Mouse (Mus musculus) heart, postnatal 36 days (tissue): ENCODE measurements around the gene Kif5a. TPM values are rescaled to one million over a fixed set of nuclear protein-coding genes. Genes with fewer than 3 reads are reported as not detected.

Experiments used
- DNase-seq, 2 experiments: peaks; one replicate each; pipeline ENCODE4 v3.0.0; 2021 to 2022
- intact Hi-C: fragments of 180-260 bp; cut with DNase I; formaldehyde crosslinking; loops from one replicate; pipeline ENCODE4 v1.15.1; 2025
- total RNA-seq, 2 experiments: library from RNA; stranded (reverse); gene quantifications; 2 replicates each; pipeline ENCODE4 v1.2.3; 2021

The Kif5a gene
- total RNA-seq, 2 experiments from 2014 or later, result 0.41 to 0.92 TPM

GRCm38 (mm10) chr10:127268401-127268800 lies 5.3 kb upstream of the Kif5a start:
- DNase-seq, result no peak
- intact Hi-C loops, result loop anchor here (1.0 to 10.0 kb wide), 2 partner anchors 19 to 364 kb away; partner anchors contain the start of gene Atp23

DNA sequence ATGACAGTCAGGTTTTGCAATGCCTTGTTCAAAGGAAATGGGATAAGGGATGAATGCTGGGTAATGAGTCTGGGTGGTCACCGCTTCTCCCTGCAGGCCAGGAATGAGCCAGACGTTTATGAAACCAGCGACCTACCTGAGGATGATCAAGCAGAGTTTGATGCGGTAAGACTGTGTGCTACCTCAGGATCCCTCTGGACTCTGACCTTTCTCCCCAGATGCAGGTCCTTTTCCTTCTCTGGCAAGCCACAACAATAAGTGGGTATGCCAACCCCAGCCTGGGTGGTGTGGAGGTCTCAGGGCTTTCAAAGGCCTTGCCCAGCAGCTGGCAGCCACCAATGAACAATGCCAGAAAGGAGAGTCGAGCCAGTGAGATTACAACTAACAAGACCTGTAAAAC lies 4.2 kb upstream of the Kif5a start:
- intact Hi-C loops, result loop anchor here (10.0 kb wide), 1 partner anchor 363 kb away; the partner anchor contains the start of gene Atp23

DNA sequence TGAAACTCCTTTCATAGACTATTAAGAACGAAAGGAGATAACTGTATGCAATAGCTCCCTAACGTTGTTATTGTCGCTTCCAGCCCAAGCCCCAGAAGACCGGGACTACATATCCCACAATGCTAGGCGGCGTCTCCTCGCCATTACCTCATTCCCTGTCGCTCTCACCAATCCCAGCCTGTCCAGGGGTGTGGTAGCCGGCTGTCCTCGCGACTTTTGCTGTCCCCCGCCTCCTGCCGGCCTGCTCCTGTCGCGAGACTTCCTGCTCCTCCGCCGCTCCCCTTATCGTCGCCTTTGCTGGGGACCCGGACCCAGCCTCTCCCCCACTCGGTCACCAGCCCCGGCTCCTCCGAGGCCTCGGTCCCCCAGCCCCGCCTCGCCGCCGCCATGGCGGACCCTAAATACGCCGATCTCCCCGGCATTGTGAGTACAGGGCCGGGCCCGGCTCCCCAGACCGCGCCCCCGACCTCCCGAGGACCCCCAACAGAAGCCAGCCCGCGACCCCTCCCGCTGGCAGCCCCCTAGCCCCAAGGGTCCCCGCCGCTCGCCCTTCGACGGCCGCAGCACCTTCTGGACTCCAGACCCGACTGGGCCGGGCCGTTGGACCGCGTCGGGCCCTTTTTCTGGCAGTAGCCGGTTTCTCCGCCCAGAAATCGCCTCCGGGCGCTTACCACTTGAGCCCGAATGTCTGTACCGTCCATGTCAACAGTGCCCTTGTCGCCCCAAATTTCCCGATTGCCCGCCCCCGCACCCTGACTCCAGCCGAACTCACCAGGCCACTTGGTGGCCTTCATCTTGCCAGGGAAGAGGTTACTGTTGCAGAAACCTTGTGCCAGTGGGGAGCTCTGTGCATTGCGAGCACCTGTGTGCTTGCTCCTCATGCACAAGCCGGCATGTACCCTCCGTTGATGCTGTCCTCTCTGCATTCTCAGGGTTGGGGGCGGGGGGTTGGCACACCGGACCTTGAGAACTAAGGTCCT lies 3.3 kb upstream of the Kif5a start, which contains the start of gene Dctn2:
TSS of gene Dctn2 (plus strand) at position 257 of the 980 bp plus-strand sequence.
- intact Hi-C loops, result loop anchor here (1.0 to 10.0 kb wide), 2 partner anchors 46 to 362 kb away; partner anchors contain the start of gene Atp23
- peak; percentile 90 for DNase-seq

More for the DNA sequence above, 4.2 kb upstream of the Kif5a start:
- DNase-seq, result no peak

- intact Hi-C loops, result loop anchor here (1.0 to 10.0 kb wide), 2 partner anchors 47 to 361 kb away; partner anchors contain the start of gene Atp23
- DNase-seq, result no peak
These were observed 2.6 kb upstream of the Kif5a start for GRCm38 (mm10) chr10:127265727-127266111.

- no peak for DNase-seq
- intact Hi-C loops, result loop anchor here (10.0 kb wide), 1 partner anchor 360 kb away; the partner anchor contains the start of gene Atp23
These were observed 1.8 kb upstream of the Kif5a start for GRCm38 (mm10) chr10:127264971-127265370.

DNA sequence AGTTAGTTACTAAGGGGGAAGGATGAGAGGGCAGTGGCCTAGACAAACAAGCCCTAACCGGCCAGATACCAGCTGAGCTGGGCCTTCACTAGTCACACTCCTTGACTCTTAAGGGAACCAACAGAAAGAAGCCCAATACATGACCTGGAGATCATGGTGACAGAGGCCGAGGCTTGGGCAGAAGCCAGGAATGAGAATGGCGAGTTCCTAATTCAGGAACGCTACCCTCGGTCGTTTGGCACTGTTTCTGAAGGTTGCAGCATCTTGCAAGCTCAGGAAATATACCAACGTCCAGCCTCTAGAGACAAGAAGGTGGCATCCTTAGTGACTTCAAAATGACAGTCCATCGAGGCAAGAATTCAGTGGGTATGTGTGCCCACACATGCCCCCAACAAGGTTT lies 1.2 kb upstream of the Kif5a start:
- no peak for DNase-seq
- intact Hi-C loops, result loop anchor here (10.0 kb wide), 1 partner anchor 360 kb away; the partner anchor contains the start of gene Atp23

DNA sequence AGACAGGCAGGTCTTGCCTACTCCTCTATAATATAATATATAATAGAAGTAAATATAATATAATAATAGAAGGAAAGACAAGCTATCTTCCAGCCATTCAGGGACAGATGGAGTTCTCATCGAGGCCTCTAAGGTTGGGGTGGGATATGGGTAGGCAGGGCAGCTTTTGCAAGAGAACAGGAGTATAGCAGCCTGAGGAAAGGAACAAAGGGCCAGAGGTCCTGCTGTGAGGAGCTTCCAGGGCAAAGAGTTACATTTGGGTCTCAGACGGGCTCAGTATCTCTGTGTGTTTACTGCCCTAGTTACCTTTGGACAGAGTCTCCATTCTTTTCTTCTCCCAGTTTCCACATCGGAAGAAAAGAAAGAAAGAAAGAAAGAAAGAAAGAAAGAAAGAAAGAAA lies 483 bp upstream of the Kif5a start:
- DNase-seq, result no peak
- intact Hi-C loops, result loop anchor here (10.0 kb wide), 1 partner anchor 359 kb away; the partner anchor contains the start of gene Atp23

GRCm38 (mm10) chr10:127261706-127262547 lies 1.2 kb downstream of the Kif5a start:
- no peak for DNase-seq
- intact Hi-C loops, result loop anchor here (10.0 kb wide), 1 partner anchor 357 kb away; the partner anchor contains the start of gene Atp23

DNA sequence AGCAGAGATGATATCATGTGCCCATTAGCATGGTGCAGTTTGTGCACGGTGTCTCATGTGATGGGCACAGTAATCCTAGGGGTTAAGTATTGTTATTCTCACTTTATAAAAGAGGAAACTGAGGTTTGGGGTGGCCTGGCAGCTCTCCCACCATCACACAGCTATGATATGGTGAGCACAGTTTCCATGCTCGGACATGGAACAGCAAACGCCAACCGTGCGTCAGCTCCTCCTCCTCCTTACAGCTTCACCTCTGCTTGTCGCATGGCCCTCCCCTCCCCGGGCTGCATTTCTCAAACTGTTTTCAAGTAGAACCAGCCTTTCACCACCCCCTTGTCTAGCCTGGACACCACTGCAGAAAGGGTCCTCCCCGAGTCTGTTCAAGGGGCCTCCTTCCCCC lies 4.7 kb downstream of the Kif5a start:
- DNase-seq, result no peak
- intact Hi-C loops, result no loop called here

- DNase-seq, result no peak
- intact Hi-C loops, result no loop called here
These were observed 5.4 kb downstream of the Kif5a start for GRCm38 (mm10) chr10:127257790-127258189.

- intact Hi-C loops, result no loop called here
- peak; percentile 49 to 60 for DNase-seq
These were observed 7.4 kb downstream of the Kif5a start for GRCm38 (mm10) chr10:127255625-127256345.

DNA sequence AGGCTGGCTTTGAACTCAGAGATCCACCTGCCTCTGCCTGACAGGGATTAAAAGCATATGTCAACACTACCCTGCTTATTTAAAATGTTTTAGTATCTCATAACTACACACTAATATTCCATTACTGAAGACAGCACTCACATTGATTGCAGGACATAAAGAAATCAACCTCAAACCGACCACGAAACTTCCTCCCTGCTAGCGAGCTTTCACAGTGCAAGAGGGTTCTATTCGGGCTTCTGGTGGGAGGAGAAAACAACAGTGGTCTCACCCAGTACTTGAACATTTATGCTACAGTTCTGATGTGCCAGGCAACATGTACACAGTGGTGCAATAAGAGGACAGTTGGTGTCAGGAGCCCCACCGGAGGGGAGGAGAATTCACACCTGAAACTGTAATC lies 12.3 kb downstream of the Kif5a start:
- DNase-seq, result no peak
- intact Hi-C loops, result no loop called here

- no peak for DNase-seq
- intact Hi-C loops, result no loop called here
These were observed 24.8 kb downstream of the Kif5a start for GRCm38 (mm10) chr10:127238241-127238824.

GRCm38 (mm10) chr10:127236541-127236940 lies 26.6 kb downstream of the Kif5a start:
- intact Hi-C loops, result no loop called here
- no peak for DNase-seq

- intact Hi-C loops, result no loop called here
- DNase-seq, result no peak
These were observed 30.0 kb downstream of the Kif5a start for GRCm38 (mm10) chr10:127233141-127233540.

DNA sequence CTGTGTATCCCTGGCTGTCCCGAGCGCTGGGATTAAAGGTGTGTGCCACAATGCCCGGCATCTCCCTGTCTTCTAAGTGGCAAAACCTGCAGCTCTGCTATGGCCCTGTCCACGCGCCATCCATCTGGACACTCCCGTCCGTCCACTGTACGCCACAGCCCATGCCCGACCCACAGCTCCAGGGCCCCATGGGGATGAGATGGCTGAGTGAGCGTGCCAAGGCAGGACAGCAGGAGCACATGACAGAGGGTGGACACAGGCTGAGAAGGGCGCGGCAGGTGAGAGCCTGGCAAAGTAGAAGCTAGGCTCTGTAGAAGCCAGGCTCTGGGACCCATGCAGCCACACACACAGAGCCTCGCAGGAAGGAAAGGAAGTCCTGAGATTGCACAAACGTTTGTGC lies 31.4 kb downstream of the Kif5a start:
- intact Hi-C loops, result no loop called here
- DNase-seq, result no peak

GRCm38 (mm10) chr10:127230693-127231092 lies 32.5 kb downstream of the Kif5a start:
- intact Hi-C loops, result no loop called here
- DNase-seq, result no peak

DNA sequence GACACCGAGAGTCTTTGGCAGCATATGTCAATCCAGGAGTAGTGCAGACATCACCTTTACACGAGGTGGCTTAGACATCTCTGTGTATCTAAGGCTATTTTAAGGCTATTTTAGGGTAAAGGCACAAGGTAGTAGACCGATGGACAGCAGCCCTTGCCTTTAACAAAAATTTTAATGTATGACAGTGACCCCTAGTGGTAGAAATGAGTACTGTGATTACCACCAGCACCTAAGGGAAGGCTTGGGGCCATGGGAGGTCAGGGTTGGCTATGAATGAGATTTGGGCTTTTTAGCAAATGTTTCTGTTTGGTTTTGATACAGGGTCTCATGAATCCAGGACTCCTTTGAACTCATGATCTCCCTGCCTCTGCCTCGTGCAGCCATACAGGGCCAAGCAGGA lies 34.3 kb downstream of the Kif5a start:
- intact Hi-C loops, result loop anchor here (1.0 to 2.0 kb wide), 3 partner anchors 52 to 104 kb away; partner anchors contain the start of gene B4galnt1
- DNase-seq, result peak; percentile 48 to 56

GRCm38 (mm10) chr10:127227163-127227562 lies 36.0 kb downstream of the Kif5a start:
- DNase-seq, result no peak
- intact Hi-C loops, result no loop called here
